Mouse (Mus musculus): Measurements from ENCODE around the gene Tlr7. TPM values are rescaled to one million over a fixed set of nuclear protein-coding genes. Genes with fewer than 3 reads are reported as not detected.
A peak's percentile ranks its signal among the peaks of the same experiment; 100 is the strongest.
"Not testable (repeated sequence)": the region's sequence is repeated elsewhere in the genome, so short reads cannot be mapped to it uniquely, and the experiment has no call there.

The Tlr7 gene
- polyA plus RNA-seq, 1 experiment, result 4.3 TPM

- DNase-seq (ENCODE audit: low spot score), result not testable (repeated sequence)
These were observed 28.3 kb downstream of the Tlr7 start for GRCm38 (mm10) chrX:167302061-167302460.

DNA sequence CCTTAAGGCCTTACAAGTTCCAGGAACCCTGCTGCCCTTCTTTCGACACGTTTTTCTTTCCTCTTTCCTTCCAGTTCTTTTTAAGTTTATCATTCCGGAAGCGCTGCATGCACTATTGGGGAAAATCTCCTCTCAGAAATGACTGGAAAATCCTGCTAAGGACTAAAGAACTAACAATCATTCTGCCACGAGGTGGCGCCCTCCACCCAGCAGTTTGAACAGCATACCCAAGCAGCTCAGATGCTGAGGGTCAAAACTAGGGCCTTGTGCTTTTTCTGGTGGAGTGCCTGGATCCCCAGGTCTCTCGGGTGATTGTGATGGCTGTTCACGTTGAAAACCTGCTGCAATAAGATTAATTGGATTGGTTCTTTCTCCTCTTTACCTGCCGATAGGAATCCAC lies 53.4 kb downstream of the Tlr7 start:
- DNase-seq (ENCODE audit: low spot score), result peak; percentile 27

DNA sequence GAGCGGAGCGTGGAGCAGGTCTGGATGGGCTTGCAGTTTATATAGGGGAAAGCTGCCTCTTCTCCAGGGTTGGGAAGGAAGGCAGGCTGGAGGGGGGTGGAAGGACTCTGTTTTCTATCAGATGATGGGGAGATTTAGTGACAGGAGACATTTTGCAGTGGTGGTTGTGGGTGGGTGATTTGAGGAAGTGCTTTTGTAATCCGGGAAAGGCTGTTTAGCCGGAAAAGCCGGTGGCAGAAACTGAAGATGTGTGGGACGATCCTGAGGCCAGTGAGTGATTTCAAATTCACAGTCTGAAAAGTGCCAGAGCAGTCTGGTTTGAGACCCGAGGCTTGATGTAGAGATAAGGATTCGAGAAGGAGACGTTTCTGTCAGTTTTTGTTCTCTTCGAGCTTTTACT lies 53.8 kb downstream of the Tlr7 start:
- DNase-seq (ENCODE audit: low spot score), result no peak

DNA sequence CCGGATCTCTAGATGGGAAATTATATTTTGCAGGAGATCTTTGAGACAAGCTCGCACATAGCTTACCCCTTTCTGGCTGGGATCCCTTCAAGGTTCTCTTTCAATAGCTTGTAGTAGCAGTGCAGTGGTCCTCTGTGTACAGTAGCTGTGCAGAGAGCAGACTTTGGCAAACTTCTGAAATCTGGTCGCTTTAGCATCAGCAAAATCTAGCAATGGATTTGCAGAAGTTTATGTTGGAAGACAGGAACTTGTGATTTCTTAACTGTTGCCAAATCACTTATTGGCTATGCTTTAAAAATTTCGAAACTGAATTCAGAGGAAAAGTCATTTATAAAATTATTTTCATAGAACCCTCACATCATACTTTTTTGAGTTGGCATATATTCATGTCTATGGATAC lies 66.3 kb downstream of the Tlr7 start, which contains the start of gene Tlr8:
TSS of gene Tlr8 (minus strand) at position 244 of the 400 bp plus-strand sequence.
- no peak for DNase-seq (ENCODE audit: low spot score)

GRCm38 (mm10) chrX:167263530-167263929 lies 66.8 kb downstream of the Tlr7 start:
- no peak for DNase-seq (ENCODE audit: low spot score)

Other genes with a start within 250 kb of the Tlr7 start
- gene Tmsb4x, start 121.2 kb downstream of the Tlr7 start, polyA plus RNA-seq (2012; rRNA removed), result 4,214 and 4,914 TPM in 2 replicates
- gene Tlr8, start 66.2 kb downstream of the Tlr7 start, polyA plus RNA-seq (2012; rRNA removed), result 1.9 TPM in 2 replicates
- 13.4 and 14.9 TPM in 2 replicates for gene Prps2, start 52.2 kb upstream of the Tlr7 start, polyA plus RNA-seq (2012; rRNA removed)